Mouse (Mus musculus): ENCODE measurements around the gene Ranbp1. TPM values are rescaled to one million over a fixed set of nuclear protein-coding genes. Genes with fewer than 3 reads are reported as not detected.
"Not testable (repeated sequence)": the region's sequence is repeated elsewhere in the genome, so short reads cannot be mapped to it uniquely, and the experiment has no call there.

Ranbp1 gene
- polyA plus RNA-seq, 1 experiment: 86.6 TPM

GRCm38 (mm10) chr16:18197881-18198280, 50.7 kb downstream of the Ranbp1 start:
- TF ChIP-seq TAL1 (IDR thresholded peaks at IDR 0.05; ENCODE audit: low read length): no peak
- TF ChIP-seq GATA1 (IDR thresholded peaks at IDR 0.05; ENCODE audit: low read length): no peak
- no peaks in the 10 kb centered on the region for H3K27me3 ChIP-seq (ENCODE audit: control insufficient read depth)
- H3K4me1 ChIP-seq (ENCODE audit: control insufficient read depth): no peaks in the 10 kb centered on the region
- no peaks in the 10 kb centered on the region for H3K36me3 ChIP-seq (ENCODE audit: control insufficient read depth)
- H3K9me3 ChIP-seq (ENCODE audit: control insufficient read depth, low read length): no peaks in the 10 kb centered on the region
- no peak overlapping the region for H3K4me3 ChIP-seq (replicated peaks)

- H3K27me3 ChIP-seq (ENCODE audit: control insufficient read depth); H3K4me1 ChIP-seq (ENCODE audit: control insufficient read depth); H3K36me3 ChIP-seq (ENCODE audit: control insufficient read depth); H3K4me3 ChIP-seq (replicated peaks); H3K9me3 ChIP-seq (ENCODE audit: control insufficient read depth, low read length): not testable (repeated sequence)
Observed at GRCm38 (mm10) chr16:18195561-18195960, 53.0 kb downstream of the Ranbp1 start.

DNA sequence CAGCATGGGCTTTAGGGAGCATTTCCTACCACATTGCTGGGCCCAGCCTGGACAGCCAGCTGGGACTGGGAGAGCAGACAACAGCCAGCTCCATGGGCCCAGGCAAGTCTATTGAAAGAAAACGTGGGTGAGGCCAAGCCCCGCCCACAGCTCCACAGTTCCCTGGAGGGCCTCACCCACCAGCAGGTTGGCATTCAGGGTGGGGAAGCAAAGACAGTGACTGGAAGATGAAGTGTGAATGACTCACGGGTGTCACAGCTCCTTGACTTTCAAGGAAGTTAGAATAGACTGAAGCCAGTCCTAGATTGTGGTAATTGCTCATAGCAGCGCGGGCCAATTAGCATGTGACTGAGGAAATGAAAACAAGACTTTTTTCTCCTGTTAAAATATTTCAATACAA, 53.5 kb downstream of the Ranbp1 start:
- Histone ChIP-seq H3K4me3 (replicated peaks) (no peak overlapping the region), H3K27me3 (ENCODE audit: control insufficient read depth) (no peaks in the 10 kb centered on the region), H3K9me3 (ENCODE audit: control insufficient read depth, low read length) (no peaks in the 10 kb centered on the region), H3K36me3 (ENCODE audit: control insufficient read depth) (no peaks in the 10 kb centered on the region), H3K4me1 (ENCODE audit: control insufficient read depth) (no peaks in the 10 kb centered on the region)
- no peak for TF ChIP-seq GATA1 (IDR thresholded peaks at IDR 0.05; ENCODE audit: low read length)
- TF ChIP-seq TAL1 (IDR thresholded peaks at IDR 0.05; ENCODE audit: low read length): no peak

DNA sequence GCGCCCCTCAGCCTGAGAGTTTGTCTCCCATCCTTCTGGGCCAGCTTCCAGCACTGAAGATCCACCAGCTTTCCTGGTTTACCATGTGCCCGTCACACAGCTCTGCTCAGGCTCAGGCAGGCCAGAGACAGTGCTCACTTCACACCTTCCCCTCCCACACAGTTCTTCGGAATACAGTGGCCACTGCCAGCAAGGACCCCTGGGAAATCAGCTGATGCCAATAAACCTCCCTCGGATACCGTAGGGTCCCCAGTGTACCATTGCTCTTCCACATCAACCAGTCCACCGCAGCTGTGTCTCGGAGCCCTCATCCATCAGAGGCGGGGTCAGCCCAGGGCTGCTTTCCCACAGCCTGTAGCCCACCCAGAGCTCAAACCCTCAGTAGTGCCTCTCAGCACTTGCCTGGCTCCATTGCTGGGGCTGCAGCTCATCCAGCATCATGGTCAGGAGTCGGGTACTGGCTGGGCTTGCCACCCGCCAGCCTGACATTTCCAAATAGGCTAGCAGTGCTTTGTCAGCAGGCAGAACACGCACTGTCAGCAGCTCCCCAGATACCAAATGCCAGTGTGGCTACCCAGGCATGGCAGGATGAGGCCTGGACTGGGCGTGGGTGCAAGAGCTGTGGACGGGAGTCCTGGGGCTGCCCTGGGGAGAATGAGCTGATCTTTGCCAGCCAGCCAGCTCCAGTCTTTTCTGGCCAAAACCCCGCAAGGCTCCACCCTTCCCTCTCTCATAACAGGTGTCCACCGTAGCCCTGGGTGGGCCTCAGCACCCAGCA, 54.1 kb downstream of the Ranbp1 start:
- no peak for TF ChIP-seq GATA1 (IDR thresholded peaks at IDR 0.05; ENCODE audit: low read length)
- no peak for TF ChIP-seq TAL1 (IDR thresholded peaks at IDR 0.05; ENCODE audit: low read length)
- Histone ChIP-seq H3K4me3 (replicated peaks) (no peak overlapping the region), H3K36me3 (ENCODE audit: control insufficient read depth) (no peaks in the 10 kb centered on the region), H3K9me3 (ENCODE audit: control insufficient read depth, low read length) (no peaks in the 10 kb centered on the region), H3K4me1 (ENCODE audit: control insufficient read depth) (no peaks in the 10 kb centered on the region), H3K27me3 (ENCODE audit: control insufficient read depth) (no peaks in the 10 kb centered on the region)

DNA sequence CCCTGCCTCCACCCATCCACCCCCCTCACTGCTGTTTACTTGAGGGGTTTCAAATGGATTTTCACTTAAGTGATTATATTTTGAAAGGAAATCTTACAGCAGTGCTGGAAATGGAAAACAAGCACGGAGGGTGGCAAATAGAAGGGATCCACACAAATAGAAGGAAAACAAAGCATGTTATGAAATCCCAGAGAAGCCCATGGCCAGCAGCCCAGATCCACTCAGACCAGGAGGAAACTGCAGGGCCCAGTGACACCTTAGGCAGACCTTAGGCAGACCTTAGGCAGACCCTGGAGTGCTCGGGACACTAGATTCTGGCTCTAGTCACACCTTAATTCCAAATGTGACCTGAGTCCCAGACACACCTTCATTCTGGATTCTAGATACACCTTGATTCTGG, 57.5 kb downstream of the Ranbp1 start:
- no peak for TF ChIP-seq TAL1 (IDR thresholded peaks at IDR 0.05; ENCODE audit: low read length)
- TF ChIP-seq GATA1 (IDR thresholded peaks at IDR 0.05; ENCODE audit: low read length): no peak
- H3K36me3 ChIP-seq (ENCODE audit: control insufficient read depth): no peaks in the 10 kb centered on the region
- no peaks in the 10 kb centered on the region for H3K27me3 ChIP-seq (ENCODE audit: control insufficient read depth)
- H3K4me1 ChIP-seq (ENCODE audit: control insufficient read depth): no peaks in the 10 kb centered on the region
- H3K4me3 ChIP-seq (replicated peaks): no peak overlapping the region
- no peaks in the 10 kb centered on the region for H3K9me3 ChIP-seq (ENCODE audit: control insufficient read depth, low read length)

Other genes starting within 250 kb of the Ranbp1 start
- gene Dgcr6, start 195.9 kb downstream of the Ranbp1 start, polyA plus RNA-seq (2012): 0.66 and 1.0 TPM in 2 replicates
- gene Prodh, start 158.5 kb downstream of the Ranbp1 start, polyA plus RNA-seq (2012): 0.06 and 0.20 TPM in 2 replicates
- 0.02 TPM in 1 of 2 replicates, not detected in the other for gene Rtn4r, start 121.1 kb downstream of the Ranbp1 start, polyA plus RNA-seq (2012)
- gene Ccdc188, start 30.9 kb downstream of the Ranbp1 start, polyA plus RNA-seq (2012): not detected in 2 replicates
- 0.20 and 0.31 TPM in 2 replicates for gene Zdhhc8, start 13.6 kb downstream of the Ranbp1 start, polyA plus RNA-seq (2012)
- gene Trmt2a, start 53 bp downstream of the Ranbp1 start, polyA plus RNA-seq (2012): 3.7 and 3.8 TPM in 2 replicates
- gene Gm49776, start 9.6 kb upstream of the Ranbp1 start, polyA plus RNA-seq (2012): not detected in 2 replicates
- 0.64 and 0.95 TPM in 2 replicates for gene Dgcr8, start 40.5 kb upstream of the Ranbp1 start, polyA plus RNA-seq (2012)
- gene Tango2, start 99.4 kb upstream of the Ranbp1 start, polyA plus RNA-seq (2012): 5.6 and 7.4 TPM in 2 replicates
- gene Arvcf, start 99.5 kb upstream of the Ranbp1 start, polyA plus RNA-seq (2012): 0.84 and 1.3 TPM in 2 replicates
- gene Txnrd2, start 177.7 kb upstream of the Ranbp1 start, polyA plus RNA-seq (2012): 16.0 and 18.6 TPM in 2 replicates
- 7.4 and 19.9 TPM in 2 replicates for gene Comt, start 178.1 kb upstream of the Ranbp1 start, polyA plus RNA-seq (2012)
- 0.64 and 0.81 TPM in 2 replicates for gene Gnb1l, start 250.0 kb upstream of the Ranbp1 start, polyA plus RNA-seq (2012)